Mouse (Mus musculus): ENCODE data around the gene Map4k4. TPM values are rescaled to one million over a fixed set of nuclear protein-coding genes. Genes with fewer than 3 reads are reported as not detected.

The Map4k4 gene
- polyA plus RNA-seq, 1 experiment = 21.2 TPM

- DNase-seq (ENCODE audit: low read depth, low spot score) = no peak
- 26% methylated on average over 2 of the region's 2 CpGs for WGBS
These were observed 5.2 kb upstream of the Map4k4 start for GRCm38 (mm10) chr1:39895506-39895905.

DNA sequence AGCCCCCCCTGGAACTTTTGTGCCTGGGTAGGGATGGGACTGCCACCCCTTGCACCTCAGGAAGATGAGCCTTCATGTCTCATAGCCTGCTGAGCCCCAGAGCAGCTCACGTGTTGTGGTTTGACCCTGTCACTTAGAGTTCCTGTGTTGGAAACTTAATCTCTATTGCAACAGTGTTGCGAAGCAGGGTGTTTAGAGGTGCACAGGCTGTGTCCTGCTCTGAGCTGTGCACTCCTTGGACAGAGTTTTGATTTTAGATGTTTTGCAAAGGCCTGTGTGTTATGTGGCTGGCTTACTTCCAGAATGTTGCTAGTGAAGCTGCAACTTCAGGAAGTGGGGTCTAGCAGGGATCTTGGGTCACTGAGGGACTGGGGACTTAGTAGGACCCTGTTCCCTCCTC is 4.1 kb upstream of the Map4k4 start:
- WGBS = 87% methylated on average over 2 of the region's 2 CpGs
- DNase-seq (ENCODE audit: low read depth, low spot score) = no peak

DNA sequence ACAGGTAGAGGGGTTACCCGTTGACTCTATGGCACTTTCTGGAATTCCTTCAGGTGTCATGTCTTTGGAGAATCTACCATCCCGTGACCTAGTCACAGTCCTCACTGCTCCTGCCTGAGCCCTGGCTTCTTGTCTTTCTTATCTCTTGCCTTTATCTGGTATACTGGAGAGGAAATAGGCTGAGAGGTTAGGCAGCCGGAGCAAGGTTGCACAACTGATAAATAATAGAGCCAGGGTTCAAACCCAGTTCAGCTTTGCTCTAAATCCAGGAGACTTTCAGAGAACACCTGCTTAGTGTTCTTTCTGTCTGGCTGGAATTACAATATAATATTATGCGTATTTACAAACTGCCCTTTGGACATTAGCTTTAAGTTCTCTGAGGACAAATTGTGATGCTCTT is 2.0 kb upstream of the Map4k4 start:
- WGBS = 55% methylated on average over 4 of the region's 4 CpGs
- no peak for DNase-seq (ENCODE audit: low read depth, low spot score)

- no peak for DNase-seq (ENCODE audit: low read depth, low spot score)
- WGBS = under 1% methylated on average over 73 of the region's 75 CpGs
These were observed 524 bp downstream of the Map4k4 start for GRCm38 (mm10) chr1:39901063-39901811.

DNA sequence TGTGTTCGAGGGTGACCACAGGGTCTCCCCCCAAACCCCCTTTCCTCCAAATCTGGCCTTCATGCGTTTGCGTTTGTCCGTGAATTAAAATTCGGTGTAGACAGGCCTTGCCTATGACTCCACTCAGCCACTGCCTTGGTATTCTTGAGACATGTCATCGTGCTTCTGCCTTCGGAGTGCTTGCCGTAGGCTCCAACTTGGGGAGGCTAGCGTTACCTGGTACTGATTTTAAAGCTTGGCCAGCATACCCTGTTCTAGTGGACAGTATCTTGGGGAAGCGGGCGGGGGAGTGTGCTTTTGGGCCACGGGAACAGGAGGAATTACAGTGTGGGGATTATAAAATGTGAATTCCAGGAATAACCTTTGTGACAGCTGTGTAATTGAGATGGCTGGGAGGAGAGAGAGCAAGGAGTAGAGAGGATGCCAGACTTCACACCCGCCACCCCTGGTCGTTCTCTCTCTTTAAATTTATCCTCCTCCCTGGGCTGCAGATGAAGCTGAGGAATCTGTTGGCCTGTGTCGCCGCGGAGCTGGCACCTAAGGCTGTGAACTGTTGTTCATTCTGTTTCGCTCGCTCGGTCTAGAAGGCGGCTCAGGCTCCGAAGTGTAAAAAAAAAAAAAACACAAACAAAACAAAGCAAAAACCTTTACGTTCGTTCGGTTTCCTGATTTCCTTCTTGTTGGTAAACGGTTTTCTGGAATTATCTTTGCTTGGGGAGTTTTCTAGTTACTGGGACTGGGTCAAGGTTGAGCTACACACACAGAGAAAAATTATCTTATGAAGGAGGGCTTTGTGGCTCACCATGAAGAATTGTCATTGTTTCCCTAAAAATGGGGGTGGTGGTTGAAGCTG is 1.4 kb downstream of the Map4k4 start:
- WGBS = 22% methylated on average over 26 of the region's 26 CpGs
- no peak for DNase-seq (ENCODE audit: low read depth, low spot score)

DNA sequence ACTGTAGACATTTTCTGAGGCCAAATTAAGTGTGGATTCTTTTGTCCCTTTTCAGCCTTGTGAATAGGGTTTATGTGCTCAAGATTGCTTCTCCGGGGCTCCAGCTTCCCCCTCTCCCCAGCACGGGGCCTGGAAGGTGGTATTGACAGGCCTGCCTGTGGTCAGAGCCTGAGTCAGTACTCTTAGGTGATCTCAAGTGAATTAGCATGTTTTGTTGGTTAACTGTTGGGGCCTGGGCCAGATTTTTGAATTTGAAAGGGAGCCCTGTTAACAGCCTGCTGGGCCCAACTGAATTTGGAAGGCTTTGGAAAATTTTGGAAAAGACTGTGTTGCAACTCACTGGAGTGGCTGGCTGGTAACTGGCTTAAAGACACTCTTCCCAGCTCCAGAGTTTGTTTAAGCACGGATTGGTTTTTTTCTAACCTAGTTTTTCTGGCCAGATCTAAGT is 2.0 kb downstream of the Map4k4 start:
- DNase-seq (ENCODE audit: low read depth, low spot score) = no peak
- WGBS = 53% methylated on average over 3 of the region's 3 CpGs

DNA sequence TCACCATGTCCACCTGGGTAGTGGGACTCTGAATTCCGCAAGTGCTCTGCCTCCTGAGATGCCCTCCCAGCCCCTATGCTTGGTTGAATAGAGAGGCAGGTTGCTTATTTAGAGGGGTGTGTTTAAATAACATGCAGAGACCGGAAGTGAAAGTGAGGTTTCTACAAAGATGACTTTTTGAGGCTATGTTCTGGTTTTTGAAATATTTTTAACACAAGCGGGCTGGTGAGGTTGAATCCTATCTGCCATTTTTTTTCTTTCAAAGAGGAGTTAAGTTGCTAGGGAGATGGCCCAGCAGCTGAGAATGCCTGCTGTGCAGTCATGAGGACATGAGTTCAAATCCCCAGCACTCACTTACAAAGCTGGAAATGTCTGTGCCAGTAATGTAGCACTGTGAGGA is 4.0 kb downstream of the Map4k4 start:
- 81% methylated on average over 3 of the region's 3 CpGs for WGBS
- no peak for DNase-seq (ENCODE audit: low read depth, low spot score)

DNA sequence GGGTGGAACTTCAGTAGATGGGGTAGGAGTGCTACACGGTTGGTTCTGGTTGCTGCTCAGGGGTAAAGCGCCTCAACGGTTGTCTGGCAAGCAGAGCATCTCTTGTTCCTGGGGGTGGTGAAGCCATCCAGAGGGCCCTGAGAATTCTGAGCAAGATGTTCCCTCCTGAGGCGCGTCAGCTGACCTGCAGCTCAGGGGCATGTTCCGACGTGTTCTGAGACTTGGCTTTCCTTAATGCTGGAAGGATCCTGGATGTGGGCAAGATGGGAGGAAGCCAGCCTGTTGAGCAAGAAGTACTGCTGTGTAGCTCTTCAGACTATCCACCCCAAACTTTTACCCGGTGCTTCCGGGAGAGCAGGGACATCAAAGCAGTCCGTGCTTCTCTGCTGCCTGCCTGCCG is 6.2 kb downstream of the Map4k4 start:
- WGBS = 76% methylated on average over 11 of the region's 11 CpGs
- no peak for DNase-seq (ENCODE audit: low read depth, low spot score)

- 93% methylated on average over 2 of the region's 2 CpGs for WGBS
These were observed 8.3 kb downstream of the Map4k4 start for GRCm38 (mm10) chr1:39908976-39909375.

DNA sequence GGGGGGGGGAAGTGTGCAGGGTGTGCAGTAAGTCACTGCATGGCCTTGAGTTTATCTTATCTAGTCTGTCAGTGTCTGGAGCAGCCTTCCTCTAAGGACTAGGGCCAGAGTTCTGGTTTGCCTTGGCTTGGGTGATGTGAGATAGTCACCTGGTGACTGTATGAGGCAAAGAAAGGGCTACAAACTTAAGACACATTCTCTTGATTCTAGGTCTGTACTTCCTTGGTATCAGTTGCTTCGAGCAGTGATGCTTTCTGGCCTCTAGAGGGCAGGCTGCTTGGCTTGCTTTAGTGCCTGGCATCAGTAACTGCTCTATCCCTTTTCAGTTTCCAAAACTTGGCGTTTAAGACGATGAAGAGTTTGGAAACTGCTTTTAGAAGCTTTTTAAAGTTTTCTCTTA is 10.7 kb downstream of the Map4k4 start:
- no peak for DNase-seq (ENCODE audit: low read depth, low spot score)
- 36% methylated on average over 3 of the region's 3 CpGs for WGBS

More at GRCm38 (mm10) chr1:39908976-39909375, 8.3 kb downstream of the Map4k4 start:
- no peak for DNase-seq (ENCODE audit: low read depth, low spot score)

GRCm38 (mm10) chr1:39913256-39913655 is 12.5 kb downstream of the Map4k4 start:
- whole genome bisulfite sequencing = 42% methylated on average over 4 of the region's 4 CpGs
- DNase-seq (ENCODE audit: low read depth, low spot score) = no peak

- no peak for DNase-seq (ENCODE audit: low read depth, low spot score)
- WGBS = 92% methylated on average over 4 of the region's 4 CpGs
These were observed 15.4 kb downstream of the Map4k4 start for GRCm38 (mm10) chr1:39916144-39916543.

GRCm38 (mm10) chr1:39917855-39918516 is 17.3 kb downstream of the Map4k4 start:
- no peak for DNase-seq (ENCODE audit: low read depth, low spot score)
- 74% methylated on average over 13 of the region's 13 CpGs for WGBS

DNA sequence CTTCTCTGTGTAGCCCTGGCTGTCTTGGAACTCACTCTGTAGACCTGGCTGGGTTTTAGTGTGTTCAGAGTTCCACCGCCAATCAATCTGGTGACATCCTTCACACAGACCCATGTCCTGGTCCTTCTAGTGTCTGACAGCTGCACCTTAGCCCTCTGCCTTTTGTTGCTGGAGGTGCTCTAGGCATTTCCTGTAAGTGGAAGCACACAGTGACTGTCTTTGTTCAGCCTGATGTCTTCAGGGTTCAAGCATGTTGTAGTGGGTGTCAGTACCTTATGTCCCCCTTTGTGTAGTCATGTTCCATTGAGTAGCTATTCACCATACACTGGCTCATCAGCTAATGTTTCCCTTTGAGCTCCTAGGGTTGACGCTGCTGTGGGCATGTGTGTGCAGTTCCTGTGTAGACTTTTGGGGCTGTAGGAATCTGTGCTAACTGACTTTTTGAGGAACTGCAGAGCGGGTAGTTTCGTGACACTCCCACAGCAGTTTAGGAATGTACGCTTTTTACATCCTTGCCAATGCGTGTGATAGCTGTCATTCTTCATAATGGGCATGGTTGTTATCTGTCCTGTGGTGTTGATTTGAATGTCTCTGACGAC is 17.9 kb downstream of the Map4k4 start:
- WGBS = 70% methylated on average over 7 of the region's 7 CpGs
- no peak for DNase-seq (ENCODE audit: low read depth, low spot score)

GRCm38 (mm10) chr1:39920616-39921015 is 19.9 kb downstream of the Map4k4 start:
- 63% methylated on average over 2 of the region's 2 CpGs for WGBS
- DNase-seq (ENCODE audit: low read depth, low spot score) = no peak

- WGBS = 90% methylated on average over 3 of the region's 3 CpGs
- DNase-seq (ENCODE audit: low read depth, low spot score) = no peak
These were observed 21.3 kb downstream of the Map4k4 start for GRCm38 (mm10) chr1:39921996-39922395.

DNA sequence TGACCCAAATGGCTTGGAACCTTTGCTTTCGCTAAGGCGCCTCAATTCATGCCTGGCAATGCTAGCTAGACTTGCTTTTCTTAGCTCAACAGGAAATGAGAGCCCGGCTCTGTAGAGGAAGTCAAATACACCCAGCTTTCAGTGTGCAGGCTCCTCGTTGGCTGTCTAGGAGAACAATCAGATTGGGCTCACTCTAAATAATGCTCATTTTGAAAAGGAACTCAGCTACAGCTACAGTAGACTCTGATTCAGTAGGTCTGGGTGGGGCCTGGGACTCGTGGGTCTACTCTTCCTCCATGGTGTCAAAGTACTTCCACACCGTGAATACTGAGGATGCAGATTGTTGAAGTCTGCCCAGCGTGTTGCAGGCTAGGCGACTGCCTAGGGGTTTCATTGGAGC is 22.0 kb downstream of the Map4k4 start:
- no peak for DNase-seq (ENCODE audit: low read depth, low spot score)
- 49% methylated on average over 8 of the region's 8 CpGs for WGBS

DNA sequence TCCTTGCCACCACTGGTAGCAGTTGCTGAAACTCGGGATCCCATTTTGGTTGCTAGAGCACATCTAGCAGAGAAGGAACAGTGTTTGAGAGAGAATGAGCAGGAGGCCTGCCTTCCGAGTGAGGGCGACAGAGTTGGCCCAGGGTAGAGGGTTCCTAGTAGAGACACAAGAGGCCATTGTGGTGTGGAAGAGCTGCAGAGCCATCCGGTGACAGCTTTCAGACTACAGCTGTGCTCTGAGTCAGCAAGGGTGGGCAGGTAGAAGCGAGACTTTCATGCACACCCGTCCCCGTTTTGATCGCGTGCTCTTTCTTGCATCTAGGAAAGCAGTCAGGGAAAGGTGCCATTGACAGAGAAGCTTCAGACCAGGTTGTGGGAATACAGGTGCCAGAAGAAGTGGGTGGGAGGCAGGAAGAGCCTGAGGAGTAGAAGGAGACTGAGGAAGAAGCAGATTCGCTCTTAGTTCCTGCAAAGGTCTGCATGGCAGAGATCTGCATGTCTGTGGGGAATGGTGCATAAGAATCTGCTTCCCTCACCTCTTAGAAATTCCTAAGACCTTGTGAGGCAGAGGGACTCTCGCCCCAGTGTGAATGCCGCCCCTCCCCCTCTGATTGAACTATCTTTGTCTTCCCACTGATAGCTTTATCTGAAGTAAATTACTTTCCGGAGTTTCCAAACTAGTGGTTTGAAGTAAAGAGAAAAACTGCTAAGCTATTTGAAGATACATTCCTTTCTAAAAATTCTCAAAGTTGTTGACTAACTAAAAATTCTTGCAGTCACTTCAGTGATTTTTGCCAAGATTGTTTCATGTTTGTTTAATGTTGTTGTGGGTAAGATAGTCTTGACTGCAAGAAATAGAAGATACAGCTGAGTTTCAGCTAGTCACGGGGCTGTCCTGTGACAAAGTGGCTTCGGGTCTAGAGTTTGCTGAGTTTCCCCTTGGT is 23.0 kb downstream of the Map4k4 start:
- no peak for DNase-seq (ENCODE audit: low read depth, low spot score)
- WGBS = 58% methylated on average over 15 of the region's 15 CpGs

GRCm38 (mm10) chr1:39931055-39931454 is 30.3 kb downstream of the Map4k4 start:
- DNase-seq (ENCODE audit: low read depth, low spot score) = no peak
- WGBS = 70% methylated on average over 7 of the region's 7 CpGs

Measured in large intestine, adult 2 months (tissue).